Mouse (Mus musculus): ENCODE results near the gene Nlrp9a. TPM values are rescaled to one million over a fixed set of nuclear protein-coding genes. Genes with fewer than 3 reads are reported as not detected.
"Not testable (repeated sequence)": the region's sequence is repeated elsewhere in the genome, so short reads cannot be mapped to it uniquely, and the experiment has no call there.

The Nlrp9a gene
- polyA plus RNA-seq (2015; fragmentation: Nextera tagmentation; extraction: Ambion mirVana) = not detected in 2 replicates

DNA sequence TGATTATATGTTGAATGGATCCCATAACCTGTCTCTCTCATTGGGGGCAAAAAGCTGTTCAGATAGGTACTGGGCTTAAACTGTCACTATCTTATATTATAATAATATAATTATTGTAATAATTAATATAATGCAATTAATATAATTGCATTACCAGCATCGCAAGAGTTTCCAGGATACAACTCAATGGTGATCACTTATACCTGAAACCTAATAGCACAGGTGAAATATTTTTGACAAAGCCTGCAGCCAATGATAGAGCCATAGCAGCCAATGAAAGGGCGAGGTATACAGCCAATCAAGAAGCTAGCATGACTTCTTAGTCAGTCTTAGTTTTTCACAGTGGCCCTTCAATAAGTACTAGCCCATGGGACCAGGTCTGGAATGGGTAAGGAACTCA is at the start of gene Nlrp9a:
TSS of gene Nlrp9a (plus strand) at position 301 of the 400 bp plus-strand sequence.
- H3K9me3 ChIP-seq (ENCODE audit: control insufficient read depth); H3K4me2 ChIP-seq (replicated peaks; ENCODE audit: low read depth); H3K27me3 ChIP-seq (replicated peaks; ENCODE audit: control insufficient read depth, insufficient read depth, low read length); H3K4me3 ChIP-seq (ENCODE audit: low read depth, low read length); H3K27ac ChIP-seq (ENCODE audit: low read depth, low read length); ATAC-seq; H3K36me3 ChIP-seq (ENCODE audit: control insufficient read depth, insufficient read depth); H3K9ac ChIP-seq (ENCODE audit: low read depth, low read length); H3K4me1 ChIP-seq (replicated peaks; ENCODE audit: control insufficient read depth, insufficient read depth, low read length): not testable (repeated sequence)
- WGBS = 57% methylated on average over 2 of the region's 2 CpGs

DNA sequence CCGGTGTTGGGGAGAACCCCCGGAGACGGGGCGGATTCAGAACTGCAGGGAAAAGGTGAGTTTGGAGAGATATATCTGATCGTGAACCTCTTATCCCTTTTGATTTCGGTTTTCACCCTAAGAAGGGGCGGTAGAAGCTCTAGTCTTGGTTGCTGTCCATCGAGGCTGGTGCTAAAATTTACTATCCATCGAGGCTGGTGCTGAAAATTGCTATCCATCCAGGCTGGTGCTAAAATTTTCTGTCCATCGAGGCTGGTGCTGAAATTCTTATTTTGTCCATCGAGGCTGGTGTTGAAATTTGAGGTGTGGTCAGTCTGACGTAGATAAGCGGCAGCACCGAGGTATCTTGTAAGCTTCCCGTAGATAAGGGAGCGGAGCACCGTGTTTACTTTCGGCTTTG is 45.3 kb upstream of the Nlrp9a start:
- ATAC-seq; H3K27ac ChIP-seq (ENCODE audit: low read depth, low read length); H3K9me3 ChIP-seq (ENCODE audit: control insufficient read depth); H3K9ac ChIP-seq (ENCODE audit: low read depth, low read length); H3K27me3 ChIP-seq (replicated peaks; ENCODE audit: control insufficient read depth, insufficient read depth, low read length); H3K4me2 ChIP-seq (replicated peaks; ENCODE audit: low read depth); H3K4me3 ChIP-seq (ENCODE audit: low read depth, low read length); H3K36me3 ChIP-seq (ENCODE audit: control insufficient read depth, insufficient read depth); H3K4me1 ChIP-seq (replicated peaks; ENCODE audit: control insufficient read depth, insufficient read depth, low read length): not testable (repeated sequence)
- WGBS = 75% methylated on average over 18 of the region's 18 CpGs

DNA sequence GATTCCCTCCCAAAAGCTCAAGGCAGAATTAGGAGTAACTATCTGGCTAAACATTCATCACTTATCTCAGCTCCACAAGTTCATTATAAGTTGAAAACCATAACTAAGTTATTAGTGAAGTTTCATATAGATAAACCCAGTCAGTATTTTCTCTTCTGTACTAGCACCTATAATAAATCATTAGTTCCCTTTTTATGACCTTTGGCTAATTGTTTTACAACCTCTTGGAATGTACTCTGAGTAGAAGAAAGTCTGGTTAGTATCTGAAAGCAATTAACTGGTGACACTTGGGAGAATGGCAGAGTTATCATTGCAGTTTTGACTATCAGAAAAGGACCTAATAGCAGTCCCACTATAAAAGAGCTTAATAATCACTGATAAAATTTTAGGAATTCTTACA is 54.3 kb downstream of the Nlrp9a start:
- H3K27ac ChIP-seq (ENCODE audit: low read depth, low read length) = no peak overlapping the region
- peaks cover 5% of the 10 kb centered on the region for H3K27me3 ChIP-seq (replicated peaks; ENCODE audit: control insufficient read depth, insufficient read depth, low read length)
- TF ChIP-seq CTCF (IDR thresholded peaks at IDR 0.05; ENCODE audit: low read depth) = no peak
- H3K36me3 ChIP-seq (ENCODE audit: control insufficient read depth, insufficient read depth) = no peaks in the 10 kb centered on the region
- H3K4me1 ChIP-seq (replicated peaks; ENCODE audit: control insufficient read depth, insufficient read depth, low read length) = no peaks in the 10 kb centered on the region
- no peak for ATAC-seq
- no peaks in the 10 kb centered on the region for H3K9me3 ChIP-seq (ENCODE audit: control insufficient read depth)
- H3K4me3 ChIP-seq (ENCODE audit: low read depth, low read length) = no peak overlapping the region
- H3K4me2 ChIP-seq (replicated peaks; ENCODE audit: low read depth) = no peak overlapping the region
- H3K9ac ChIP-seq (ENCODE audit: low read depth, low read length) = no peak overlapping the region

DNA sequence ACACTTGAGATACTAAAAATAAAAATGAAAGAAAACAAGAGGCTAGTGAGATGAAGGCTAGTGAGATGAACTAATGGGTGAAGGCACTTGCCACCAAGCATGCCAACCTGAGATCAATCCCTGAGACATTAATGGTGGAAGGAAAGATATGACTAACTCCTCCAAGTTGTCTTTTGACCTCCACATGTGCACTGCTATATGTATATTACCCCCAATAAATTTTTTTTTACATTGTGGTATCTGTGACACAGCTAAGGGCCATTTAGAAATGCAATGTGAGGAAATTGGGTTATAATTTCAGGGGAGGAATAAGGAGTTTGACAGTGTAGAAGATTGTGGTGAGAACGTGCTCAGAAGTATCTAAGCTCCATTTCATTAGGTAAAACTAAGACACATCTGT is 55.0 kb downstream of the Nlrp9a start:
- Histone ChIP-seq H3K36me3 (ENCODE audit: control insufficient read depth, insufficient read depth) (no peaks in the 10 kb centered on the region), H3K4me2 (replicated peaks; ENCODE audit: low read depth) (no peak overlapping the region), H3K9me3 (ENCODE audit: control insufficient read depth) (no peaks in the 10 kb centered on the region), H3K27ac (ENCODE audit: low read depth, low read length) (no peak overlapping the region), H3K9ac (ENCODE audit: low read depth, low read length) (no peak overlapping the region), H3K4me3 (ENCODE audit: low read depth, low read length) (no peak overlapping the region), H3K27me3 (replicated peaks; ENCODE audit: control insufficient read depth, insufficient read depth, low read length) (peaks cover 5% of the 10 kb centered on the region), H3K4me1 (replicated peaks; ENCODE audit: control insufficient read depth, insufficient read depth, low read length) (no peaks in the 10 kb centered on the region)
- 39% methylated on average over 1 of the region's 1 CpGs for WGBS
- ATAC-seq = no peak
- no peak for TF ChIP-seq CTCF (IDR thresholded peaks at IDR 0.05; ENCODE audit: low read depth)

DNA sequence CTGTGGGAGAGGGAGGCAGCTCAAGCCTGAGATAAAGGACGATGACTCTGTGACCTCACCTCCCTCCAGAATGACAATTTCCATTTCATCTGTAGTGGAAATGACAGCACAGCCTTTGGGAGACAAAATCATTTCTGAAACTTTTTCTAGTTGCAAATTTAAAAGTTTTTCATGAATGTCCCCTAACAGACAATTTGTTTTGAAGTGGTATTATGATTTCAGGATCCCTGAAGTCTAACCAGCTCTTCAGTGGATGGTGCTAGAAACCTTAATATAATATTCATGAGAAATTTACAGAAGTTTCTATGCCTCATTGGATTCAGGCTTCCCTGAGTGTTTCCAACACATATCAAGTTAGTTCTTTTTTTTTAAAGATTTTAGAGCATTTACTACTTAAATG is 83.5 kb downstream of the Nlrp9a start, which contains the start of gene Vmn1r185:
TSS of gene Vmn1r185 (minus strand) at position 101 of the 400 bp plus-strand sequence.
- H3K9ac ChIP-seq (ENCODE audit: low read depth, low read length); H3K4me1 ChIP-seq (replicated peaks; ENCODE audit: control insufficient read depth, insufficient read depth, low read length); ATAC-seq: not testable (repeated sequence)

More for the DNA sequence above, 83.5 kb downstream of the Nlrp9a start, which contains the start of gene Vmn1r185:
- H3K27me3 ChIP-seq (replicated peaks; ENCODE audit: control insufficient read depth, insufficient read depth, low read length); H3K27ac ChIP-seq (ENCODE audit: low read depth, low read length); H3K9me3 ChIP-seq (ENCODE audit: control insufficient read depth); H3K36me3 ChIP-seq (ENCODE audit: control insufficient read depth, insufficient read depth); H3K4me2 ChIP-seq (replicated peaks; ENCODE audit: low read depth); H3K4me3 ChIP-seq (ENCODE audit: low read depth, low read length): not testable (repeated sequence)
- WGBS = 73% methylated on average over 1 of the region's 1 CpGs

Small RNAs within 50 kb of the gene (microRNA-seq; reads per million reads assigned to microRNA genes)
- not detected for gene Gm25947

Other genes starting within 250 kb of the Nlrp9a start
- gene Cyp2a4, start 227.9 kb upstream of the Nlrp9a start, polyA plus RNA-seq (2015; fragmentation: Nextera tagmentation; extraction: Ambion mirVana) = not detected in 2 replicates
- gene Nlrp9c, start 131.3 kb upstream of the Nlrp9a start, polyA plus RNA-seq (2015; fragmentation: Nextera tagmentation; extraction: Ambion mirVana) = not detected in 2 replicates
- gene Nlrp4a, start 99.9 kb upstream of the Nlrp9a start, polyA plus RNA-seq (2015; fragmentation: Nextera tagmentation; extraction: Ambion mirVana) = not detected in 2 replicates
- gene Vmn1r185, start 83.4 kb downstream of the Nlrp9a start, polyA plus RNA-seq (2015; fragmentation: Nextera tagmentation; extraction: Ambion mirVana) = not detected in 2 replicates
- not detected in 2 replicates for gene Cyp2b23, start 151.4 kb downstream of the Nlrp9a start, polyA plus RNA-seq (2015; fragmentation: Nextera tagmentation; extraction: Ambion mirVana)
- gene Cyp2b19, start 222.1 kb downstream of the Nlrp9a start, polyA plus RNA-seq (2015; fragmentation: Nextera tagmentation; extraction: Ambion mirVana) = not detected in 2 replicates

All from intestine, postnatal 0 days (tissue).